12 mouse cellular contexts compared by ENCODE assay signal in the genomic region with DNA sequence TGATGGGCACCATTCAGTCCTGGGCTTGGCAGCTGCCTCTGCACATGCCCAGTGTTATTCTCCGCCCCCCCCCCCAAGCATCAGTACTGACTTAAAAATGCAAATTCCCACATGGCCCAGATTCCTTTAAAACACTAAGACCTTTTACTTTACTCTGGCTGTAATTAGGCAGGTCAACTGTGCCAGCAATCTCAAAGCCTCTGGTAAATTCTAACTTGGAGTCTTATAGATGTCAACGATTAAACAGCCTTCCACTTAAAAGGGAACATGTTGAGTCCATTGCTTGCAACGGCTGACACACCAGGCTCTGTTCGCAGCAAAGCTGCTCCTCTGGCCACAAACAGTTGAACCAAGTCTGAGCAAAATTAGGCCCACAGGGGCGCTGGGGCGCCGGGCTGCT.
"Had no signal": no experiment of that assay in that cellular context is flagged by ENCODE, and none has a peak within 500 bp of the region (broad histone marks: within the 10 kb centered on the region; RNA-seq: fewer than 3 reads in every experiment).

No protein-coding gene starts in this region.

- DNase-seq: lung, adult 2 months; lung, postnatal 36 days; right cerebral cortex, postnatal 14 days; thymus, postnatal 4 days had no signal

- H3K27me3 ChIP-seq: liver, embryonic 15.5 days; midbrain, embryonic 13.5 days had no signal

- H3K4me2 ChIP-seq: liver, embryonic 11.5 days; liver, embryonic 15.5 days; midbrain, embryonic 13.5 days had no signal

- H3K27ac ChIP-seq: left cerebral cortex, adult 2 months; limb, embryonic 10.5 days; liver, embryonic 15.5 days; midbrain, embryonic 13.5 days; stomach, postnatal 0 days had no signal

- H3K4me3 ChIP-seq: left cerebral cortex, adult 2 months; limb, embryonic 10.5 days; liver, embryonic 15.5 days; midbrain, embryonic 13.5 days had no signal

- H3K4me1 ChIP-seq: midbrain, embryonic 13.5 days had no signal

- H3K9ac ChIP-seq: liver, embryonic 15.5 days; midbrain, embryonic 13.5 days had no signal

- H3K9me3 ChIP-seq: limb, embryonic 10.5 days; liver, embryonic 15.5 days; midbrain, embryonic 13.5 days had no signal

- ATAC-seq: intestine, postnatal 0 days; lung, postnatal 0 days; midbrain, embryonic 13.5 days had no signal
